Mouse (Mus musculus) kidney, postnatal 14 days (tissue): ENCODE results near the gene Chrne.
"Not testable (repeated sequence)": the region's sequence is repeated elsewhere in the genome, so short reads cannot be mapped to it uniquely, and the experiment has no call there.

Experiments used
- DNase-seq: peaks from one replicate; pipeline ENCODE4 v3.0.0; 2022; ENCODE audit warnings: mixed read lengths

Gene Chrne

DNA sequence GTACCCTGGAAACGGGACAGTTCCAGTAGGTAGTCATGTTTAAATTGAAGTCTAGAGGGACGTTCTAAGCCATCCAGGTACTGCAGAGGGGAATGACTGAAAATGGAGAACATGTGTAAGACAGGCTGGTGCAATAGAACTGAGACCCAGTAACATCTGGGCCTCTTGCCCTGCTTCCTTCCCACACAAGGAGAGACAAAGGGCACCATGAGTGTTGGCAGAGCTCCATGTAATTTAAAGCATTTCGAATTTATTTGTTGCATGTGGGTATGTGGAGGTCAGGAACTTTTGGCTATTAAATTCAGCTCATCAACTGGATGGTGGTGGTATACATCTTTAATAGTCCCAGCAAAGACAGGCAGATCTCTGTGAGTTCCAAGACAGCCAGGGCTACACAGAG lies 36.8 kb downstream of the Chrne start:
- DNase-seq = no peak

DNA sequence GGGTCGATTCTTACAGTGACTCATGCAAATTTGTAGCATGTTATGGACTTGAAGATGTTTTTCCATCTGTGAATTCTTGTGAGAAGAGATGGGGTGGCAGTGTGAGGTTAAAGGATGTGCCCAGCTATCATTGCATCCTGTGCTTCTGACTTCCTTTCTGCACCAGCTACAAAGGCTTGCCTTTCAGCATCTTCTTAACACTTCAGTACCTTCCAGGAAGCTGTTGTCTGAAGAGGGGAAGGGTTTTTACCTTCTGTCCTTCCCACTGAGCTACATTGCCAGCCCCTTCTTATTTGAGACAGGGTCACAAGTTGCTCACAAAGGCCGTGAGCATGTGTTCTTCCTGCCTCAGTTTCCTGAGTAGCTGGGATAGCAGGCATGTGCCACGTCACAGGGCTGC lies 38.1 kb downstream of the Chrne start:
- DNase-seq = no peak

DNA sequence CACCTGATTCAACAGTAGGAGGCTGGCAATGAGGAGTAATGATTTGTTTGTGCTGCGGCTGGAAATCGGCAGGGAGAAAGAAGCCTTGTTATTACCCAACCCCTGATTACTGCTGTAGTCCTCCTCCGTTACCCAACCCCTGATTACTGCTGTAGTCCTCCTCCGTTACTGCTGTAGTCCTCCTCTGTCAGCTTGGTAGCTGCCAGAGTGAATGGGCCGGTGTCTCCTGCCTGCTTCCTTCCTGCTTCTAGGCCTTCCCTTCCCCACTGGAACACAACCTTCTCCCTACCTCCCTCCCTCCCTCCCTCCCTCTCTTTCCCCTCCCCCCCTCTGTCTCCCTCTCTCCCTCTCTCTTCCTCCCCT lies 38.7 kb downstream of the Chrne start:
- DNase-seq = no peak

DNA sequence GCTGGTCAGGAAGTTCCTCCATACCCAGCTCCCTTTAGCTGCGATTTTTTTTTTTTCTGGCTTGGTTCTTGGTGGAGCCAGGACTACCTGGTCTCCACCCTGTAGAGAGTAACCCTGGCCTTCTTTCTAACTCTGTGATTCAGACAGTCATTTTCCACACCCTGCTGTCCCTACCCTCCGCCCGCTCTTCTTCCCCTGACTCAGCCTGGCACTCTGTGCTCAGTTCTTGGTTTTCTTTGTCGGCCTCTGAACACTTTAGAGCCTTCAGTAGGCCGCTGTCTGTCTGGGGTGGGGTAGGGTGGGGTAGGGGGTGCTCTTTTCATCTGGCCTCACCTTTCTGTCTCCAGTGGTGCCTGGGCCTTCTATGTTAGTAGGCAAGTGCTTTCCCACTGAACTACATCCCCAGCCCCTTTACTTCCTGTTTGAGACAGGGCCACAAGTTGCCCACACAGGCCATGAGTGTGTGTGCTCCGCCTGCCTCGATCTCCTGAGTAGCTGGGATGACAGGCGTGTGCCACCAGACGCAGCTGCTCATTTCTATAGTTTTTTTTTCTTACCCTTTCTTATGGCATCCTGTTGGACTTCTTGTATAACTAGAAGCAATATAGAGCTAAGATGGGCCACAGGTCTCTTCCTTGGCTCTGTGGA lies 39.2 kb downstream of the Chrne start:
- no peak for DNase-seq

DNA sequence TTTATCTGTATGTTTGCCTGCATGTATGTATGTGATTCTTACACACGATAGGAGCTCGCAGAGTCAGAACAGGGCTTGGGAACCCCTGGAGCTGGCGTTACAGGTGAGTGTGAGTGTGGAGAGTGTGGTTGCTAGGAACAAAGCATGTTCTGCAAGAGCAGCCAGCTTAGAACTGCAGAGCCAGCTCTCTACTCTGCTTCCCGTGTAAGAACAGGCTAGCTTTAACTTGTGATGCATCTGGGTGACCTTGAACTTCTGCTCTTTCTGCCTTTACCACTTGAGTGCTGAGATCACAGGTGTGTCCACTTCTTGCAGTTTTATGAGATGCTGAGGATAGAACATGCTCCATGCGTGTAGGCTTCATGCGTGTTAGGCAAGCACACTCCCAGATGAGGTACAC lies 40.1 kb downstream of the Chrne start:
- DNase-seq = no peak

DNA sequence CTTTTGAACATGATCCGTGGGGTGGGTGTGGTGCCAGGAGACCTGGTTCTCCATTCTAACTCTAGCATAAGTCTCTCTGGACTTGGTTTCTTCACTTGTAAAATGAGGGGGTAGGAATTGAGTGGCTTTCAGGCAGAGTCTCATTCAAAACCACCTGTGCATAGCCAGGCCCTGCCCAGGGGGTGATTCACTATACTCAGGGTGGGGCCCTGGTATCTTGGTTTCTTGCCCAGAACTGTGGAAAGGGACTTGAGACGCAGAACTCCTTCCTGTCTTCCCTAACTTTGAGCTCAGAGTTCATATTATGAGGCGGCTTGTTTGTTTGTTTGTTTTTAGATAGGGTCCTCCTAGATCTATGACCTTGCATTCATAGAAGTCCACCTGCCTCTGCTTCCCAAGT lies 41.8 kb downstream of the Chrne start:
- peak; percentile 44 for DNase-seq

DNA sequence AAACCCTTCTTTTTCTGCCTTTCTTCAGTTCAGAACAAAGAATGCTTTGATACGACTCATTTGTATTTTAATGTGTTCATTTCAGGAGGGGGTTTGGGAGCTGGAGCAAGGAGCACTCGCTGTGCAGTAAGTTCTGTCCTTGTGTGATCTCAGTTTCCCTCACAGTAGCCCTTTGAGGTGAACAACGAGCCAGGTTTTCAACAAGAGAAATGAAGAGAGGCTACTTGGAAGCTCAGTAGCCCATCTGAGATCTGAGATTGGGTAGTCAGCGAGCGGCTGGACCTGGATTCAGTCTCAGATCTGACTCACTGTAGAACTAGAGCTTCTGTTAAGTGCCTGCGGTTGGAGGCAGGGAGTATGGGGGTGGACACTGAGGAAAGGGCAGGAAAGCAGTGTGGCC lies 45.1 kb downstream of the Chrne start:
- no peak for DNase-seq

DNA sequence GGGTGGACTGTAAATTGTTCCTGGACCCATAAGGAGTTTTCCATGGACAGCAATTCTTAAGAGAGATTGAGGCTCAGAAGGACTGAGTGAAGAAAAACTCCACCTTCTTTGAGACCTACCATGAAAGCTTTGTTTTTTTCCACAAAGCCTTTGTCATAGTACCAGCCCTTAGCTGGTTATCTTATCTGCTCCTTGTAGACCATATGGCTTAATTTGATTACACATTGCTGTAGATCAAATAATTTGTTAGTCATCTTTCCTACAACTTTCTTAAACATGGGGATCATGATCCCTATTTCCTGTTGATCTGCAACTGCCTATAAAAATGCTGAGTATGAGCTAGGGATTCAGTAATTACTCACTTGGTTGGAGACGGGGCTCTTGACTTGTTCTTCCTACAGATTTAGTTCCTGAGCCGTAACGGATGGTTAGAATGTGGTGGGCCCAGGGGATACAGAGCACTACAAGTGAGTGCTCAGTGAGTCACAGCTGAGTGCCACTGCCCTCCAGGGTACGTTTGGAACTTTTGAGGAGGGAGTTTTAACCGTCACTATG lies 46.6 kb downstream of the Chrne start:
- DNase-seq = no peak

DNA sequence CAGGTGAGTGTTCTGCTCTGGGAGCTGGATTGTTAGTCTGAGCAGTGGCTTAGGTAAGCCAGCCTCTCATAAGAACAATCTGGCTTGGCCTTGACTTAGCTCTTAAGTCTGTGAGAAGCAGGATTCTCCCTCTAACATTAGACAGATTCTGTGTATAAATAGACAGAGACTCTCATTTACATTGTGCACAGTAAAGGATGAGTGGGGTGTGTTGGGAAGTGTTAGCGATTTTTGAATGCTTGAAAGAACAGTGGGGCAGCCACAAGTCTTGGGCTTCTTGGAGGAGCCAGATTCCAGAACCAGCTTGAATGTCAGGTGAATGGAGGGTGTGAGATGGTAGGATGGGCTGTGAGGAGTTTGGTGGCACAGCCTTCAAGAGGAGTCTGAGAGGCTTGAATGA lies 47.4 kb downstream of the Chrne start:
- DNase-seq = no peak

DNA sequence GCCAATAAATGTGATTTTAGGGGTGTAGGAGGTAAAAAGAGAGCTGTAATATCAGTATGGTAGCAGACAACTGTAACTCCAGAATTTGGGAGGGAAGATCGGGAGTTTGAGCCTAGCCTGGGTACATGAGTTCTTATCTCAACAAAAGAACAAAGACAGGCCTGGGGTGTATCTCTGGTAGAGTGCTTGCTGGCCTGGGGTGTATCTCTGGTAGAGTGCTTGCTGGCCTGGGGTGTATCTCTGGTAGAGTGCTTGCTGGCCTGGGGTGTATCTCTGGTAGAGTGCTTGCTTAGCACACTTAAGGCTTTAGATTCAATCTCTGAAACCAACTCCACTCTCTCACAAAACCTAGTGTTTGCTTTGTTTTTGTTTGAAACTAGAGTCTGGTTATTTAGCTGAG lies 48.4 kb downstream of the Chrne start:
- not testable (repeated sequence) for DNase-seq

DNA sequence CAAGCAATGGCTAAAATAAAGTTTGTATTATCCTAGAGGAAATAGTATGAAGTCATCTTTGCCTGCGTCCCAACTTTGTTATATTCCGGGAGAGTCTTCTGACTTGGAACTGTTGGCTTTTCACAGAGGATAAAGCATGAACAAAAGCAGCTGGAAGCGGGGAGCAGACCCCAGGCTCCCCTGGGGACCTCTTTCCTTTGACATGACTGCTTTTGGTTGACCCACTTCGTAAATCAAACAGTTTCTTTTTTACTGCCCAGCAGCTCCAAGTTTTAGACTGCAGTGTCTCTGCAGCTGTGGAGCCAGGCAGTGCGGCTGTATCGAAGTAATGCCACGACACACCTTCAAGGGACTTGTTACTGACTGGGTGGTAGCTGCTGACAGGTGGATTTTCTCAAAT lies 52.4 kb downstream of the Chrne start:
- peak; percentile 37 for DNase-seq
